26 mouse cellular contexts compared by ENCODE assay signal in the genomic region with DNA sequence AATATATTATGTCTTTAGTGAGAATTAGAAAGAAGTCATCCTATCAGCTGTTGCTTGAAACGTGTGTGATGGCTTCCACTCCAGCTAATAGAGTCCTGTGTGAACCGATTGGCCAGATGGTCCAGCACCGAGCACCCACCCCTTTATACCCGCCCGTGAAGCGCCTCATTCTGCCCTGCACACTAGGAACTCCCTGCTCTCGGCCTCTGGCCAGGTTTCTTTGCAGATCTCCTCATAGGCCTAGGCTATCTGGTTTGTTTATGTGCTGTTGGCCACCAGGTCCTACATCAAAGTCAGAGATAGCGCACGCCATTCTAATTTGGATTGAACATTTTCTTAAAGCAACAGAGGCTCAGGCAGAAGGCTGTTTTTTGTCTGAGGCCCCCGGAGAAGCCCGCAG. TPM values are rescaled to one million over a fixed set of nuclear protein-coding genes. Genes with fewer than 3 reads are reported as not detected.
DNase-seq lines count a peak whose midpoint lies in the region; ATAC-seq lines count a peak whose summit lies in the region.
"Had no signal": no experiment of that assay in that cellular context is flagged by ENCODE, and none has a peak within 500 bp of the region (broad histone marks: within the 10 kb centered on the region; RNA-seq: fewer than 3 reads in every experiment).

No protein-coding gene starts in this region.

- H3K4me2 ChIP-seq in heart, embryonic 13.5 days, result no peak overlapping the region
- no peak overlapping the region for H3K4me2 ChIP-seq in heart, embryonic 16.5 days (ENCODE audit: low read depth, low read length)
- H3K4me2 ChIP-seq in liver, embryonic 12.5 days, result no peak overlapping the region
- no peak overlapping the region for H3K4me2 ChIP-seq in stomach, embryonic 16.5 days (ENCODE audit: low read depth, low read length)
- H3K4me2 ChIP-seq in hindbrain, embryonic 12.5 days (replicated peaks), result no peak overlapping the region
- H3K4me2 ChIP-seq: forebrain, embryonic 13.5 days; heart, embryonic 11.5 days; hindbrain, embryonic 15.5 days had no signal

- no peak overlapping the region for H3K27ac ChIP-seq in heart, embryonic 13.5 days (replicated peaks)
- H3K27ac ChIP-seq in heart, embryonic 16.5 days (ENCODE audit: low read length), result peak overlapping the region; percentile 55
- H3K27ac ChIP-seq in heart, embryonic 10.5 days, result no peak overlapping the region
- 0 out of 2 replicates have a peak overlapping the region, but pooled peaks have one; percentile 15 for H3K27ac ChIP-seq in liver, embryonic 12.5 days
- no peak overlapping the region for H3K27ac ChIP-seq in stomach, embryonic 16.5 days (ENCODE audit: low read length)
- no peak overlapping the region for H3K27ac ChIP-seq in hindbrain, embryonic 12.5 days
- H3K27ac ChIP-seq: forebrain, embryonic 10.5 days; forebrain, embryonic 13.5 days; hindbrain, embryonic 15.5 days had no signal

- no peak for ATAC-seq in heart, embryonic 13.5 days (ENCODE audit: extremely low read depth, insufficient number of reproducible peaks, low FRiP score, low TSS enrichment)
- ATAC-seq in heart, embryonic 16.5 days (replicated peaks; ENCODE audit: extremely low read depth, insufficient read depth, low FRiP score), result peak; percentile 75
- ATAC-seq in liver, embryonic 12.5 days, result no peak
- ATAC-seq in stomach, embryonic 16.5 days (ENCODE audit: insufficient read depth, low FRiP score), result peak; percentile 39; the same call in 1 of the 2 replicates
- no peak for ATAC-seq in hindbrain, embryonic 12.5 days (ENCODE audit: low FRiP score)
- ATAC-seq: forebrain, embryonic 13.5 days; forebrain, embryonic 16.5 days; Patski had no signal

- peak overlapping the region; percentile 37; the same call in 1 of the 2 replicates for H3K9ac ChIP-seq in heart, embryonic 13.5 days
- peak overlapping the region; percentile 26; the same call in 1 of the 2 replicates for H3K9ac ChIP-seq in heart, embryonic 16.5 days (ENCODE audit: low read length)
- no peak overlapping the region for H3K9ac ChIP-seq in liver, embryonic 12.5 days
- H3K9ac ChIP-seq in stomach, embryonic 16.5 days (ENCODE audit: low read length), result no peak overlapping the region
- H3K9ac ChIP-seq in hindbrain, embryonic 12.5 days, result no peak overlapping the region
- H3K9ac ChIP-seq: forebrain, embryonic 13.5 days; hindbrain, embryonic 15.5 days had no signal

- H3K36me3 ChIP-seq in heart, embryonic 13.5 days, result peaks cover 9% of the 10 kb centered on the region
- H3K36me3 ChIP-seq in heart, embryonic 16.5 days (ENCODE audit: control insufficient read depth, insufficient read depth), result no peaks in the 10 kb centered on the region
- peaks cover 8% of the 10 kb centered on the region; the same call in 1 of the 2 replicates for H3K36me3 ChIP-seq in heart, embryonic 10.5 days
- H3K36me3 ChIP-seq in liver, embryonic 12.5 days, result 0 out of 2 replicates have a peak, but pooled peaks cover 4% of the 10 kb centered on the region
- no peaks in the 10 kb centered on the region for H3K36me3 ChIP-seq in stomach, embryonic 16.5 days (ENCODE audit: control insufficient read depth, insufficient read depth, low read length)
- peaks cover 24% of the 10 kb centered on the region; the same call in 1 of the 2 replicates for H3K36me3 ChIP-seq in hindbrain, embryonic 12.5 days
- H3K36me3 ChIP-seq: hindbrain, embryonic 15.5 days had no signal

- WGBS in heart, embryonic 13.5 days, result 49% methylated on average over 11 of the region's 11 CpGs
- WGBS in heart, embryonic 16.5 days, result 49% methylated on average over 11 of the region's 11 CpGs
- WGBS in heart, embryonic 10.5 days, result 61% methylated on average over 11 of the region's 11 CpGs
- WGBS in liver, embryonic 12.5 days (ENCODE audit: insufficient replicate concordance), result 74% methylated on average over 11 of the region's 11 CpGs
- WGBS in stomach, embryonic 16.5 days, result 50% methylated on average over 11 of the region's 11 CpGs
- WGBS in hindbrain, embryonic 12.5 days, result 89% methylated on average over 11 of the region's 11 CpGs

- H3K4me3 ChIP-seq in heart, embryonic 13.5 days, result no peak overlapping the region
- H3K4me3 ChIP-seq in heart, embryonic 16.5 days (ENCODE audit: low read length), result no peak overlapping the region
- H3K4me3 ChIP-seq in heart, embryonic 10.5 days, result no peak overlapping the region
- H3K4me3 ChIP-seq in liver, embryonic 12.5 days, result no peak overlapping the region
- H3K4me3 ChIP-seq in stomach, embryonic 16.5 days (replicated peaks; ENCODE audit: low read length), result no peak overlapping the region
- H3K4me3 ChIP-seq in hindbrain, embryonic 12.5 days, result no peak overlapping the region
- H3K4me3 ChIP-seq: forebrain, embryonic 10.5 days; forebrain, embryonic 13.5 days; hindbrain, embryonic 15.5 days had no signal

- DNase-seq in heart, adult 11 months, result no peak
- DNase-seq in heart, embryonic 10.5 days (ENCODE audit: low spot score), result no peak
- DNase-seq in liver, result no peak
- DNase-seq: adrenal gland, postnatal 10 days; adrenal gland, postnatal 36 days; B cell, adult 2 months; cerebellum, adult 18-20 months; cerebellum, adult 9-10 months; cerebellum, postnatal 14 days; gastrocnemius, postnatal 10 days; gastrocnemius, postnatal 36 days; heart, postnatal 4 days; kidney, adult 18-20 months had no signal

- H3K4me1 ChIP-seq in heart, embryonic 13.5 days, result peaks cover 55% of the 10 kb centered on the region
- H3K4me1 ChIP-seq in heart, embryonic 16.5 days (ENCODE audit: control insufficient read depth, insufficient read depth, low read length), result peaks cover 24% of the 10 kb centered on the region
- peaks cover 57% of the 10 kb centered on the region for H3K4me1 ChIP-seq in heart, embryonic 10.5 days
- H3K4me1 ChIP-seq in liver, embryonic 12.5 days, result peaks cover 14% of the 10 kb centered on the region; the same call in 1 of the 2 replicates
- H3K4me1 ChIP-seq in stomach, embryonic 16.5 days (ENCODE audit: control insufficient read depth, insufficient read depth, low read length), result peaks cover 27% of the 10 kb centered on the region
- H3K4me1 ChIP-seq in hindbrain, embryonic 12.5 days, result peaks cover 20% of the 10 kb centered on the region

- H3K9me3 ChIP-seq in heart, embryonic 13.5 days, result no peaks in the 10 kb centered on the region
- H3K9me3 ChIP-seq in heart, embryonic 16.5 days (replicated peaks; ENCODE audit: control insufficient read depth, low read length), result no peaks in the 10 kb centered on the region
- H3K9me3 ChIP-seq in heart, embryonic 10.5 days, result no peaks in the 10 kb centered on the region
- no peaks in the 10 kb centered on the region for H3K9me3 ChIP-seq in liver, embryonic 12.5 days (replicated peaks)
- H3K9me3 ChIP-seq in stomach, embryonic 16.5 days (replicated peaks; ENCODE audit: control insufficient read depth, low read length), result no peaks in the 10 kb centered on the region
- no peaks in the 10 kb centered on the region for H3K9me3 ChIP-seq in hindbrain, embryonic 12.5 days (replicated peaks)
- H3K9me3 ChIP-seq: forebrain, embryonic 10.5 days; forebrain, embryonic 13.5 days; G1E; hindbrain, embryonic 15.5 days had no signal

- H3K27me3 ChIP-seq in heart, embryonic 13.5 days (replicated peaks), result no peaks in the 10 kb centered on the region
- no peaks in the 10 kb centered on the region for H3K27me3 ChIP-seq in heart, embryonic 16.5 days (ENCODE audit: control insufficient read depth, insufficient read depth, low read length)
- H3K27me3 ChIP-seq in heart, embryonic 10.5 days (ENCODE audit: insufficient read depth, poor library complexity, severe bottlenecking), result no peaks in the 10 kb centered on the region
- H3K27me3 ChIP-seq in liver, embryonic 12.5 days (replicated peaks), result peaks cover 6% of the 10 kb centered on the region; the same call in 1 of the 2 replicates
- no peaks in the 10 kb centered on the region for H3K27me3 ChIP-seq in stomach, embryonic 16.5 days (ENCODE audit: control insufficient read depth, insufficient read depth, low read length)
- H3K27me3 ChIP-seq in hindbrain, embryonic 12.5 days, result no peaks in the 10 kb centered on the region
- H3K27me3 ChIP-seq: CH12.LX; forebrain, embryonic 13.5 days; hindbrain, embryonic 15.5 days; Patski had no signal

RNA-seq across cellular contexts. Expression of gene Pard6b, which starts 10.8 kb away (rescaled TPM):
- 7.3 and 7.8 TPM in 2 replicates for polyA plus RNA-seq in heart, embryonic 13.5 days (2015; fragmentation: Nextera tagmentation; extraction: Ambion mirVana)
- 5.4 and 6.7 TPM in 2 replicates for polyA plus RNA-seq in heart, embryonic 16.5 days (2015; fragmentation: Nextera tagmentation; extraction: Ambion mirVana)
- 12.2 and 15.0 TPM in 2 replicates for polyA plus RNA-seq in heart, embryonic 10.5 days (2016; fragmentation: Nextera tagmentation; extraction: Ambion mirVana)
- polyA plus RNA-seq in liver, embryonic 12.5 days (2016; fragmentation: Nextera tagmentation; extraction: Ambion mirVana), result 4.5 and 4.9 TPM in 2 replicates
- polyA plus RNA-seq in stomach, embryonic 16.5 days (2015; fragmentation: Nextera tagmentation; extraction: Ambion mirVana), result 8.3 TPM in 2 replicates
- polyA plus RNA-seq in hindbrain, embryonic 12.5 days (2016; fragmentation: Nextera tagmentation; extraction: Ambion mirVana), result 9.6 and 10.9 TPM in 2 replicates

Comparison
In these comparisons a context has a peak if more than half of its experiments do, and no peak if none do; other contexts are left out.
1. ATAC-seq: peak in heart, embryonic 16.5 days (single experiment) and stomach, embryonic 16.5 days (single experiment); none in heart, embryonic 13.5 days (single experiment), liver, embryonic 12.5 days (single experiment) and hindbrain, embryonic 12.5 days (single experiment).
2. H3K27ac ChIP-seq: peak in heart, embryonic 16.5 days (single experiment) and liver, embryonic 12.5 days (single experiment); none in heart, embryonic 13.5 days (single experiment), heart, embryonic 10.5 days (single experiment), stomach, embryonic 16.5 days (single experiment) and hindbrain, embryonic 12.5 days (single experiment).
3. H3K9ac ChIP-seq: peak in heart, embryonic 13.5 days (single experiment) and heart, embryonic 16.5 days (single experiment); none in liver, embryonic 12.5 days (single experiment), stomach, embryonic 16.5 days (single experiment) and hindbrain, embryonic 12.5 days (single experiment).